Comparison of ENCODE assay signal across 19 mouse cellular contexts in the genomic region with DNA sequence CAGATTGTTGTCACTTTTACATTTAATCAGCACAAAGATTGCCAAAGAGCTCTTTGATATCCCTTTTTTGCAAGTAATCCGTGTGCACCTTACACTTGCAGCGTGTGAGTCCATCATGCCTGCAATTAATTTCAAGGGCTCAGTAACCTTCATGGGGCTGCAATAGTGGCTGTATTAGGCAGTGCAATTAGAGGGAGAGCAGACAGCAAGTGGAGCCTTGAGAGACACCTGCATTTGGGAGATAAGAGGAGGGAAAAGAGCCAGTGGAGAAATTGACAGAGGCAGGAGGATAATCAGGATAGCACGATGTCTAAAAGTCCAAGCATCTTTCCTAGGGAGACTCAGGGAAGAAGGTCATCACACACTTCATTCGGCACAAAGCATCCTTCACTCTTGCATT. TPM values are rescaled to one million over a fixed set of nuclear protein-coding genes. Genes with fewer than 3 reads are reported as not detected.
DNase-seq lines count a peak whose midpoint lies in the region; ATAC-seq and TF ChIP-seq lines count a peak whose summit lies in the region.
"Had no signal": no experiment of that assay in that cellular context is flagged by ENCODE, and none has a peak within 500 bp of the region (broad histone marks: within the 10 kb centered on the region; RNA-seq: fewer than 3 reads in every experiment).

No protein-coding gene starts in this region.

- no peak for DNase-seq in layer of hippocampus, adult 2 months (ENCODE audit: low spot score in 2 of 2)
- no peak for DNase-seq in layer of hippocampus, postnatal 14 days (ENCODE audit: low spot score in 2 of 2)
- DNase-seq in urinary bladder, postnatal 4 days (ENCODE audit: low spot score in 2 of 2) = no peak
- DNase-seq in urinary bladder, adult 2 months (ENCODE audit: low spot score) = no peak
- DNase-seq: cerebellum, postnatal 36 days; gastrocnemius, postnatal 36 days; heart, postnatal 14 days; kidney, postnatal 4 days; liver; lung, adult 2 months; lung, postnatal 4 days; thymus, postnatal 4 days had no signal

- no peaks in the 10 kb centered on the region for H3K9me3 ChIP-seq in forebrain, embryonic 15.5 days
- no peaks in the 10 kb centered on the region for H3K9me3 ChIP-seq in neural tube, embryonic 15.5 days (replicated peaks)
- H3K9me3 ChIP-seq: embryonic facial prominence, embryonic 10.5 days; heart, embryonic 10.5 days had no signal

- H3K4me3 ChIP-seq in layer of hippocampus, adult 2 months = no peak overlapping the region
- H3K4me3 ChIP-seq in forebrain, embryonic 15.5 days = no peak overlapping the region
- no peak overlapping the region for H3K4me3 ChIP-seq in neural tube, embryonic 15.5 days (replicated peaks)
- H3K4me3 ChIP-seq: embryonic facial prominence, embryonic 10.5 days; heart, embryonic 10.5 days had no signal

- H3K4me2 ChIP-seq in forebrain, embryonic 15.5 days (replicated peaks) = no peak overlapping the region
- H3K4me2 ChIP-seq in neural tube, embryonic 15.5 days = no peak overlapping the region

- no peak for TF ChIP-seq CTCF in layer of hippocampus, adult 2 months (conservative IDR thresholded peaks at IDR 0.05)

- no peak overlapping the region for H3K9ac ChIP-seq in forebrain, embryonic 15.5 days (replicated peaks)
- no peak overlapping the region for H3K9ac ChIP-seq in neural tube, embryonic 15.5 days (replicated peaks)

- H3K4me1 ChIP-seq in forebrain, embryonic 15.5 days = peaks cover 11% of the 10 kb centered on the region; the same call in 1 of the 2 replicates
- no peaks in the 10 kb centered on the region for H3K4me1 ChIP-seq in neural tube, embryonic 15.5 days
- H3K4me1 ChIP-seq: embryonic facial prominence, embryonic 10.5 days; heart, embryonic 10.5 days had no signal

- 68% methylated on average over 4 of the region's 4 CpGs for WGBS in forebrain, embryonic 15.5 days
- WGBS in neural tube, embryonic 15.5 days = 47% methylated on average over 4 of the region's 4 CpGs

- H3K36me3 ChIP-seq in forebrain, embryonic 15.5 days = no peaks in the 10 kb centered on the region
- H3K36me3 ChIP-seq in neural tube, embryonic 15.5 days = no peaks in the 10 kb centered on the region
- H3K36me3 ChIP-seq: embryonic facial prominence, embryonic 10.5 days; heart, embryonic 10.5 days had no signal

- H3K27me3 ChIP-seq in forebrain, embryonic 15.5 days = no peaks in the 10 kb centered on the region
- H3K27me3 ChIP-seq in neural tube, embryonic 15.5 days (replicated peaks) = no peaks in the 10 kb centered on the region

- ATAC-seq in forebrain, embryonic 15.5 days (replicated peaks) = no peak
- ATAC-seq in megakaryocyte-erythroid progenitor cell, adult 5-6 weeks (replicated peaks; ENCODE audit: low FRiP score, low TSS enrichment, poor library complexity, severe bottlenecking) = 0 out of 2 replicates have a peak, but pooled peaks have one; percentile 22
- ATAC-seq in neural tube, embryonic 15.5 days (ENCODE audit: low FRiP score) = peak; percentile 72; the same call in 1 of the 2 replicates

- peak overlapping the region; percentile 90 for H3K27ac ChIP-seq in layer of hippocampus, adult 2 months
- peak overlapping the region; percentile 71 for H3K27ac ChIP-seq in forebrain, embryonic 15.5 days (replicated peaks)
- H3K27ac ChIP-seq in neural tube, embryonic 15.5 days (replicated peaks) = peak overlapping the region; percentile 73
- H3K27ac ChIP-seq: embryonic facial prominence, embryonic 10.5 days; heart, embryonic 10.5 days had no signal

RNA-seq across cellular contexts. Expression of gene Foxj3, which starts 13.2 kb away (rescaled TPM):
- total RNA-seq in layer of hippocampus, adult 2 months (2021) = 10 to 100 TPM; 76.7 to 80.3 TPM
- total RNA-seq in layer of hippocampus, postnatal 14 days (2021) = 10 to 100 TPM; 69.3 to 77.3 TPM
- polyA plus RNA-seq in forebrain, embryonic 15.5 days (2015; fragmentation: Nextera tagmentation; extraction: Ambion mirVana) = 30.8 and 34.5 TPM in 2 replicates
- 31.1 and 58.3 TPM in 2 replicates for total RNA-seq in megakaryocyte-erythroid progenitor cell, adult 5-6 weeks (2014; fragmentation: Nextera tagmentation)
- total RNA-seq in megakaryocyte-erythroid progenitor cell, adult 5-6 weeks (2017) = 22.8 and 33.9 TPM in 2 replicates
- 25.4 and 27.4 TPM in 2 replicates for polyA plus RNA-seq in neural tube, embryonic 15.5 days (2015; fragmentation: Nextera tagmentation; extraction: Ambion mirVana)
- 20.5 and 22.0 TPM in 2 replicates for polyA plus RNA-seq in urinary bladder, adult 2 months (2012; rRNA removed)

RNA-seq across cellular contexts. Expression of gene Frg2f1, which starts 15.8 kb away (rescaled TPM):
- total RNA-seq in layer of hippocampus, adult 2 months (2021) = 10 to 100 TPM; 25.5 to 25.7 TPM
- 10 to 100 TPM; 30.4 to 34.4 TPM for total RNA-seq in layer of hippocampus, postnatal 14 days (2021)
- polyA plus RNA-seq in forebrain, embryonic 15.5 days (2015; fragmentation: Nextera tagmentation; extraction: Ambion mirVana) = 5.4 and 7.0 TPM in 2 replicates
- 1.5 TPM in 1 of 2 replicates, not detected in the other for total RNA-seq in megakaryocyte-erythroid progenitor cell, adult 5-6 weeks (2014; fragmentation: Nextera tagmentation)
- total RNA-seq in megakaryocyte-erythroid progenitor cell, adult 5-6 weeks (2017) = 0.28 and 1.7 TPM in 2 replicates
- 9.6 and 12.1 TPM in 2 replicates for polyA plus RNA-seq in neural tube, embryonic 15.5 days (2015; fragmentation: Nextera tagmentation; extraction: Ambion mirVana)
- 5.1 and 5.8 TPM in 2 replicates for polyA plus RNA-seq in urinary bladder, adult 2 months (2012; rRNA removed)

RNA-seq across cellular contexts. Expression of gene Rimkla, which starts 31.1 kb away (rescaled TPM):
- total RNA-seq in layer of hippocampus, adult 2 months (2021) = 10 to 100 TPM; 13.3 to 14.1 TPM
- 10 to 100 TPM; 19.5 to 21.4 TPM for total RNA-seq in layer of hippocampus, postnatal 14 days (2021)
- polyA plus RNA-seq in forebrain, embryonic 15.5 days (2015; fragmentation: Nextera tagmentation; extraction: Ambion mirVana) = 19.1 and 20.3 TPM in 2 replicates
- total RNA-seq in megakaryocyte-erythroid progenitor cell, adult 5-6 weeks (2014; fragmentation: Nextera tagmentation) = not detected in 2 replicates
- total RNA-seq in megakaryocyte-erythroid progenitor cell, adult 5-6 weeks (2017) = not detected in 2 replicates
- polyA plus RNA-seq in neural tube, embryonic 15.5 days (2015; fragmentation: Nextera tagmentation; extraction: Ambion mirVana) = 26.6 and 29.9 TPM in 2 replicates
- polyA plus RNA-seq in urinary bladder, adult 2 months (2012; rRNA removed) = 0.21 and 0.29 TPM in 2 replicates
- total RNA-seq: gastrocnemius, postnatal 36 days; monocyte, adult 5-6 weeks had no signal
- polyA plus RNA-seq: C2C12 had no signal

Comparison
In these comparisons a context has a peak if more than half of its experiments do, and no peak if none do; other contexts are left out.
1. RNA of gene Frg2f1, which starts 15.8 kb away (total RNA-seq): 30.4 to 34.4 TPM in layer of hippocampus, postnatal 14 days and 25.5 to 25.7 TPM in layer of hippocampus, adult 2 months; 0.28 to 1.7 TPM in megakaryocyte-erythroid progenitor cell, adult 5-6 weeks; every median in the first group is over 4 times any median in the second.
2. RNA of gene Rimkla, which starts 31.1 kb away (total RNA-seq): 19.5 to 21.4 TPM in layer of hippocampus, postnatal 14 days and 13.3 to 14.1 TPM in layer of hippocampus, adult 2 months; not detected in megakaryocyte-erythroid progenitor cell, adult 5-6 weeks; every median in the first group is over 10 times any median in the second.
3. Peak in every context shown above with its lines, with median percentiles within 50 percentile points of each other: H3K27ac ChIP-seq.